Mouse (Mus musculus) cortical plate, adult 2 months (tissue): ENCODE measurements around the gene Hoxd11. TPM values are rescaled to one million over a fixed set of nuclear protein-coding genes. Genes with fewer than 3 reads are reported as not detected.

Source experiments
- H3K27ac ChIP-seq: fragments of 200-500 bp; 2 replicates; pipeline ENCODE4 v1.5.1; 2012; ENCODE audit warnings: low read length, control low read depth, inconsistent platforms; ENCODE audit not compliant: insufficient read depth
- H3K4me1 ChIP-seq: fragments of 200-500 bp; 2 replicates; pipeline ENCODE4 v1.6.1; 2011; ENCODE audit warnings: low read length; ENCODE audit not compliant: control insufficient read depth, insufficient read depth
- H3K4me3 ChIP-seq: fragments of 200-500 bp; 2 replicates; pipeline ENCODE4 v1.5.1; 2011; ENCODE audit warnings: mild to moderate bottlenecking, low read length, control low read depth; ENCODE audit not compliant: insufficient read depth
- CTCF ChIP-seq: fragments of 200-500 bp; IDR thresholded peaks from 2 replicates; pipeline ENCODE4 v1.5.1; 2011; ENCODE audit warnings: mild to moderate bottlenecking, control low read depth, low read length; ENCODE audit not compliant: insufficient read depth; ENCODE audit errors: extremely low read depth
- POLR2A ChIP-seq: fragments of 200-500 bp; IDR thresholded peaks from 2 replicates; pipeline ENCODE4 v1.6.1; 2011; ENCODE audit warnings: mild to moderate bottlenecking, low read length, control low read depth; ENCODE audit not compliant: insufficient read depth; ENCODE audit errors: extremely low read depth
- polyA plus RNA-seq: library from polyadenylated mRNA; depleted of rRNA; stranded (reverse); fragments of >200 nt; gene quantifications from 2 replicates; pipeline ENCODE4 v1.2.3, GENCODE M21; 2012

Hoxd11 gene
- polyA plus RNA-seq, 1 experiment, result not detected

GRCm38 (mm10) chr2:74655821-74656631 is 23.3 kb upstream of the Hoxd11 start:
- Histone ChIP-seq H3K4me3 (no peak overlapping the region), H3K4me1 (no peaks in the 10 kb centered on the region), H3K27ac (no peak overlapping the region)
- TF ChIP-seq POLR2A (no peak), CTCF (no peak)

DNA sequence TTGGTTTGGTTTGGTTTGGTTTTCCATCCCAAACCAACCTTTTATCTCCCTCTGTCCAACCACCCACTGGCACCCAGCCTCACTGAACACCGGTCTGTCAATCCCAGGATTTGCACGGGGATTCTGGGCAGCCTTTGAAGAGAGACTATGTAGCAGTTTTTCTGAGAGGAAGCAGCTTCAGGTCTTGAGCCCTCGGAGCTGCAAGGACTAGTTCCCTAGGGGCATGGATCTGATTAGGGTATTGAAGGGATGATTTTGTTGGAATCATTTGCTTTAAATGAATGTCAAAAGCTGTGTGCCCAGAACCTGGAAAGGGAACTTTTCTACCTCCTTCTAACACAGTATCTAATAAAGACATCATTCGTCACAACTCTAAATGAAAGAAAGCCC is 22.7 kb upstream of the Hoxd11 start:
- TF ChIP-seq CTCF (no peak), POLR2A (no peak)
- H3K27ac ChIP-seq, result no peak overlapping the region
- no peaks in the 10 kb centered on the region for H3K4me1 ChIP-seq
- H3K4me3 ChIP-seq, result no peak overlapping the region

DNA sequence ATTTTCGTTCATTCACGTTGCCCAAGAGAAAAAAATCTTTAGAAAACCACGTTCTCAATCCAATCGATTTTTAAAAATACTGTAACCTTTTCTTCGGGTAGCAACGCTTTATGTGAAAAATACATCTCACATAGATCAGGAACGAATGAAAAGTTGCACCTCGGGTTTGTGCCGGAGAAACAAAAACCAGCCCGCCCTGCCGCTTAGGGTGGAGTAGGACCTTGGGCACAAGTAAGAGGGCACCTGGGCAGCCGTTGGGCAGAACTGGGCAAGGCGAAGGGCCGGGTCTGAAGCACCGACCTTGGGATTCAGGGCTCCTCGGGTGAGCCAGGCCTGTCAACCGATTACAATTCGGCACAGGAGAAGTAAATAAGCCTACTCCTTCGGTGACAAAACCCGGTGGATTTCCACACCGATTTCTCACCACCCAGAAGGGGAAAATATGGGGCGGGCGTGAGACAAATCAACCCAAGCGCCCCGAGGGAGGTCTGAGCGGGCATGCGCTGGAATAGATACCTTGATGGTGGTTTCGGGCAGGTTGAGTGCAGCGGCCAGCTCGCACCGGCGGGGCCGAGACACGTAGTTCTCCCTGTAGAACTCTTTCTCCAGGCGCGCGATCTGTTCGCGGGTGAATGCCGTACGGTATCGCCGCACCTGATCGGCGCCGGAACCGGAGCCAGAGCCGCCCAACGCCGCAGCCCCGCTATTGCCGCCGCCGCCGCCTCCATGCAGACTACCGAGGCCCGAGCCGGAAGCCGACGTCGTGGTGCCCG is 21.9 kb upstream of the Hoxd11 start:
- Histone ChIP-seq H3K4me3 (no peak overlapping the region), H3K27ac (no peak overlapping the region), H3K4me1 (no peaks in the 10 kb centered on the region)
- no peak for TF ChIP-seq POLR2A
- TF ChIP-seq CTCF, result no peak

- Histone ChIP-seq H3K4me3 (no peak overlapping the region), H3K4me1 (no peaks in the 10 kb centered on the region), H3K27ac (no peak overlapping the region)
- no peak for TF ChIP-seq POLR2A
Observed at GRCm38 (mm10) chr2:74658024-74658666, 21.2 kb upstream of the Hoxd11 start.

DNA sequence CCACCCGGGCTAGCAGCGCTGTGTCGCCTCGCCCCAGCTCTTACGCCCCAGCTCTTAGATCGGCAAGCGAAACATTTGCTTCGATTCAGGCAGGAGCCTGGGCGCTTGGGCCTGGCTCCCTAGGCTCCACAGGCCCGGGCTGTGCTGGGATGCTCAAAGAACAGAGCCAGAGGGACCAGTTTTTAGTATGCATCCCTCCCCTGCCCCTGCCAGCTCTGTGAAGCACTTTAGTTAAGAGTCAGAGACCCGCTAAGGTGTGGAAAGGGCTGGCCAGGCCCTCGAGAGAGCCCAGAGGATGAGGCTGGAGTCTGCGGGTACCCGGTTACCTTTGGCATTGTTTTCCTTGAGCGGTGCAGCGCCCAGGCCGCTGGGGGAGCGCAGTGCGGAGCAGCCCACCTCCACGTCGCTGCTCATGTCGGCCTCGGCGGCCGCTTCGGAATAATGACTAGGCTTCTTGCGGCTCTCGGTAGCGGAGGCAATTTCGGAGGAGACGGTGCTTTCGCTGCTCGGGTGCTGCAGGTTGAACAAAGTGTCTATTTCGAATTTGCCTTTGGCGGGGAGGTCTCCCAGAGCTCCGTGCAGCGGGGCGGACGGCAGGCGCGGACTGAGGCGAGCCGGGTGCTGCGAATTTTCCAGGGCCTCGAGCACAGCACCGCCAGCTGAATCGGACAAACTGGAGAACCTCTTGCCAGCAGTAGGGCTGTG is 20.5 kb upstream of the Hoxd11 start:
- no peak overlapping the region for H3K27ac ChIP-seq
- TF ChIP-seq CTCF (no peak), POLR2A (no peak)
- no peak overlapping the region for H3K4me3 ChIP-seq
- H3K4me1 ChIP-seq, result no peaks in the 10 kb centered on the region

- Histone ChIP-seq H3K27ac (no peak within 1 kb of the TSS), H3K4me3 (no peak within 1 kb of the TSS), H3K4me1 (no peaks in the 10 kb centered on the region)
- TF ChIP-seq CTCF, result no peak
- TF ChIP-seq POLR2A, result no peak
Observed at GRCm38 (mm10) chr2:74659507-74660005, 19.8 kb upstream of the Hoxd11 start, which contains the start of gene Evx2. Evx2 (minus strand) TSS chr2:74659557.

- no peak for TF ChIP-seq CTCF
- no peak for TF ChIP-seq POLR2A
- H3K4me1 ChIP-seq, result no peaks in the 10 kb centered on the region
- no peak overlapping the region for H3K4me3 ChIP-seq
- no peak overlapping the region for H3K27ac ChIP-seq
Observed at GRCm38 (mm10) chr2:74660421-74661375, 18.7 kb upstream of the Hoxd11 start.

DNA sequence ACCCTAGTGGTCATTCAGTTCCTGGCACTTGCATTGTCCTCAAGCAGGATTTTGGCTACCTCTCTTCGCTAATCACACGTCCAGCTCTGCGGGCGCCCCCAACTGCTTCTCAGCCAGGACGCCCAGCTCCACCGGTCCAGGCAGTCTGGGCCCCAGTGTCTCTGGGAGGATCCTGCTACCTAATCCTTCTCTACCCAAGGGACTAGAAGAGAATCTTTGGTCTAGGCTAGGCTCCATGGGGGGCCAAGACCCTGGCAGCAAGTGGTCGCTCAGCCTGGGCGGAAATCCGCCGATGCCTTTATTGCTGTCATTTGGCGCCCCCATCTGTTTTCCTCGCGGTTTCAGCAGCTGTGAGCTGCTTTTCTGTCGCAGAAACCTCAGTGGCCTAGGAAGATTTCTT is 17.7 kb upstream of the Hoxd11 start:
- H3K27ac ChIP-seq, result no peak overlapping the region
- H3K4me3 ChIP-seq, result no peak overlapping the region
- no peaks in the 10 kb centered on the region for H3K4me1 ChIP-seq
- TF ChIP-seq POLR2A, result no peak
- TF ChIP-seq CTCF, result peak; percentile 51
